Mouse (Mus musculus) embryo, embryonic 11 days (tissue): ENCODE results near the gene Pltp.
"Not testable (repeated sequence)": the region's sequence is repeated elsewhere in the genome, so short reads cannot be mapped to it uniquely, and the experiment has no call there.

Experiments
- DNase-seq: peaks from one replicate; pipeline ENCODE4 v3.0.0-alpha.2; 2015

Pltp gene

DNA sequence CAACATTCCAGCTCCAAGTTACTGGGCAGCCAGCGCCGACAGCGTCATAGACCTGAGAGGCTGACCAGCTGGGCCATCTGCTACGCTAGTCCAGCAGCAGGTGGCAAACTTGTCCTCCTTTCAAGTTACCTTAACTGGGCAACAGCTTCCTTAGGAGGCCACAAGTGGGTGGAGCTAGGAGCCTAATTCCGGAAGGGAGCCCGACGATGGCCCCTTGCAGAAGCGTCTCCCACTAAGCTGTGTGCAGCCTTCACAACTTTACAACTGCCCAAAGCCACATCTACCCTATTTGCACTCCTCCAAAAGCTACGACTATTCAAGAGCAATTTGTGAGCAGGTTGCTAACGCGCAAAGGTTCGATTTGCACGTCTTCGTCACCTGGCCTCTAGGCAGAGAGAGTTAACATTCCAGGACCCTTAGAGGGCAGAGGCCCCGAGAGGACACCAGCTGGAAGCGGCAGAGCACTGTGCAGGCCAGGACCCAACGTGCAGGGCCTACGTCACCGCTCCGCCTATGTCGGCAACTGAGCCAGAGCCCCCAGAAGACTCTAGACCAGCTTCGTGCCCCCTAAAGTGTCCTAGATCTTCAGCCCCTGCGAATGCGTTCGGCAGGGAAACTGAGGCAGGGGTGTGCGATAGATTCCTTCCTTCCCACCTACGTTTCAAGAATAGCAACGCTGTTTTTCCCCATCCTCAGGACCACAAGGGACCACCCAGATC, 21.2 kb upstream of the Pltp start:
- peak; percentile 74 for DNase-seq

DNA sequence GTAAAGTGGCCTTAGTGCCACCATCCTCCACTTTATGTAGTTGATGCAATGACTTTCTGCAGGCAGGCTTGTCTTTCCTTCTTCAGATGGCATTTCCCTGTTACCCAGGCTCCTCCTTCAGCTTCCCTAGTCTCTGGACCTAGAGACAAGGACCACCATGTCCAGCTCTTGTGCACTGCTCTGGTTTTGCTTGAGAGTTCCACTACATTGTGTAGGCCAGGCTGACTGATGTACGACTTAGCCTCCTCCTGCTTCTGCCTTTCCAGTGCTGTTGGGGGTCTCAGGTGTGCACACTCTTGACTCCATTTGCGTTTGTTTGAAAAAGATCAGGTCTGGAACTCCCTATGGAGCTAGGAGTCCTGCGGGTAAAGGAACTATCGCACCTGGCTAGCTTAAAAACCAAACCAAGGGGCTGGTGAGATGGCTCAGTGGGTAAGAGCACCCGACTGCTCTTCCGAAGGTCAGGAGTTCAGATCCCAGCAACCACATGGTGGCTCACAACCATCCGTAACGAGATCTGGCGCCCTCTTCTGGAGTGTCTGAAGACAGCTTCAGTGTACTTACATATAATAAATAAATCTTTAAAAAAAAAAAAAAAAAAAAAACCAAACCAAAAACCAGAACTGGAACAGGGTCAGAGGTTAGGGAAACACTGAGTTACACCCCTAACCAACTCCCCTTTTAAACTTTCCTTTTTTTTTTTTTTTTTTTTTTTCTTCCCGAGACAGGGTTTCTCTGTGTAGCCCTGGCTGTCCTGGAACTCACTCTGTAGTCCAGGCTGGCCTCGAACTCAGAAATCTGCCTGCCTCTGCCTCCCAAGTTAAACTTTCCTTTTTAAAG, 20.1 kb upstream of the Pltp start:
- DNase-seq: not testable (repeated sequence)

DNA sequence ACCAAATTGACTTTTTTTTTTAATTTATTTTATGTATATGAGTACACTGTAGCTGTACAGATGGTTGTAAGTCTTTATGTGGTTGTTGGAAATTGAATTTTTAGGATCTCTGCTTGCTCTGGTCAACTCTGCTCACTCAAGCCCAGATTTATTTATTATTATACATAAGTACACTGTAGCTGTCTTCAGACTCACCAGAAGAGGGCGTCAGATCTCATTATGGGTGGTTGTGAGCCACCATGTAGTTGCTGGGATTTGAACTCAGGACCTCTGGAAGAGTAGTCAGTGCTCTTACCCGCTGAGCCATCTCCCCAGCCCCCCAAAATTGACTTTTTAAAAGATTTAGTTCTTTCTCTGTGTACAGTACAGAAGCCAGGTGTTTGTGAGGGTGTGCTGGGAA, 18.1 kb upstream of the Pltp start:
- DNase-seq: not testable (repeated sequence)

DNA sequence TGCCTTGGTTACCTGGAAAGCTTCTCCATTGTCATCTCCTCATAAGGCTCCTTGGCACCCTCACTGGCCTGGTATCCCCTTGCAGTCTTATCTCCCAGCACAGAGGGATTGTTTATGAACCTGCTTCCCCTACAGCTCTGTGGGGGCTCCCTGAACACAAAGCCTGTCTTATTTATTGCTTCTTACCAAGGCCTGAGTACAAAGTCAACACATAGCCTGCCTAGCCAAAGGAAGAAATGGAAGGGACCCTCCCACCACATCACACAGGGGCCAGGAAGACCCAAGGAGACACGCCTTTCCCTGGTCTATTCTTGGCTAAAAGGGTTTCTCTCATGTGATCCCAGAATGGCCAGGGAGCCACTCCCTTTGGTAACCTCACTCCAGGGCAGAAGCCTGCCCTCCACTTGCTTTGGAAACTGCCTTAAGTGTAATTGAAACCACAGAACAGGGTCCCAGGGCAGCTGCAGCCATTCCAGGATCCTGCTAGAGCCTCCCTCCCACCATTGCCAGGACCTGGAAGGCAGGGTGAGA, 16.8 kb upstream of the Pltp start:
- DNase-seq: peak; percentile 45

DNA sequence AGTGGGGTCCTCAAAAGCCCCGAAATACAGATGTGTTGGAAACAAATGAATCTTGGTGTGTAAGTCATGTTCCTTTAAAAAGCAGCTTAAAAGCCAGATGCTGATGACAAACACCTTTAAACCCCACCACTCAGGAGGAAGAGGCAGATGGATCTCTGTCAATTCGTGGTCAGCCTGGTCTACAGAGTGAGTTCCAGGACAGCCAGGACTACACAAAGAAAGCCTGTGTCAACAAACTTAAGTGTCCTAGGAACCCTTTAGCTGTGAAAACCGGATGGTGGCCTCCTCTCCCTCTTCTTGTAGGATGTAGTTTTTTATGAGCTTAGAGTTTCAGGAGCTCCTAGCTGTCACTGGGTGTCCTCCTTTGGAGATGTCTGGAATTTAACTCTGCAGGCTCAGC, 16.1 kb upstream of the Pltp start:
- no peak for DNase-seq

DNA sequence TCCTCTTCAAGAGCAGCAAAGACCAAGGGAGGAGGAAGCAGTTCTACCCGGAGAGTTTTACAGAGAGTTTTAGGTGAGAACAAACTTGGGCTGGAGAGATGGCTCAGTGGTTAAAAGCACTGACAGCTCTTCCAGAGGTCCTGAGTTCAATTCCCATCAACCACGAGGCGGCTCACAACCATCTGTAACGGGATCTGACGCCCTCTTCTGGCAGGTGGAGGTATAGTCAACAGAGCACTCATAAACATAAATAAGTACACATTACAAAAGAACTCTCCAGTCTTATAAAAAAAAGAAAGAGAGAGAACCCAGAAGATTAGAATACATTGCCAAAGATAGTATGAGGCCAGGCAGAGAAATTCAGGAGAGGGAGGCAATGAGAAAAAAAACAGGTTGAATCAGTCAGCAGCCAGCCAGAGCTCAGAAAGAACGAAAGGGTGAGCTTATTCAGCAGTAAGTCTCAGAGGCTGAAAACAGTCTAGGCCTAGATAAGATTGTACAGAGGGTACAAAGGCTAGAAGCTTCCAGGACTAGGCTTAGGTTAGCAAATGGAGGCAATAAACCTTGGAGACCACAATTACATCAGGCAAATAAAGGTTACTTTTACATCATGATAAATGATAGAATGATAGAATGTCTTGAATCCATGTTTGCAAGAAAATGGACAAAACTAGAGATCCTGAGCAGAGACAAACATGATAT, 14.2 kb upstream of the Pltp start:
- no peak for DNase-seq

DNA sequence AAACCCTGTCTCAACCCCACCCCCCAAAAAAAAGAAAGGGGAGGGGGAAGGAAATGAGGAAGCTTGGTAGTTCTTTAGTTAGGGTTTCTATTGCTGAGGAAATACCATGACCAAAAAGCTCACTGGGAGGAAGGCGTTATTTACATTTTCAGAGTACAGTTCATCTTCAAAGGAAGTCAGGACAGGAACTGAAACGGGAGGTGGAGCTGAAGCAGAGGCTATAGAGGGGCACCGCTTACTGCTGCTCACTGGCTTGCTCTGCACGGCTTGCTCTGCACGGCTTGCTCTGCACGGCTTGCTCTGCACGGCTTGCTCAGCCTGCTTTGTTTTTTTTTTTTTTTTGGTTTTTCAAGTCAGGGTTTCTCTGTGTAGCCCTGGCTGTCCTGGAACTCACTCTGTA, 11.0 kb upstream of the Pltp start:
- no peak for DNase-seq

DNA sequence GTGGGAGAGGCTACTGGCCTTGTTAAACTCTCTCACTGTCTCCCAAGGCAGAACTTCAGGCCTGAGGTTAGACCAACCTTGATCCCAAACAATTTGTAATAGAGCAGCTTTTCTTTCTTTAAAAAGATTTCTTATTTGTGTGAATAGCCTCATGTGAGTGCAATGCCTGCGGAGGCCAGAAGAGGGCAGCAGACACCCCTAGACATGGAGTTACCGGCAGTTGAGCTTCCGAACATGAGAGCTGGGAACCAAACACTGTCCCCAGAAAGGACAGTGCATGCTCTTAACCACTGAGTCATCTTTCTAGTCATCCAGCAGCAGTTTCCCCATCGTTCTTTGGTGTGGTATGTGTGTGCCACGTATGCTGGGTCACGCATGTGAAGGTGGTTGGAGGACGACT, 10.1 kb upstream of the Pltp start:
- DNase-seq: no peak

DNA sequence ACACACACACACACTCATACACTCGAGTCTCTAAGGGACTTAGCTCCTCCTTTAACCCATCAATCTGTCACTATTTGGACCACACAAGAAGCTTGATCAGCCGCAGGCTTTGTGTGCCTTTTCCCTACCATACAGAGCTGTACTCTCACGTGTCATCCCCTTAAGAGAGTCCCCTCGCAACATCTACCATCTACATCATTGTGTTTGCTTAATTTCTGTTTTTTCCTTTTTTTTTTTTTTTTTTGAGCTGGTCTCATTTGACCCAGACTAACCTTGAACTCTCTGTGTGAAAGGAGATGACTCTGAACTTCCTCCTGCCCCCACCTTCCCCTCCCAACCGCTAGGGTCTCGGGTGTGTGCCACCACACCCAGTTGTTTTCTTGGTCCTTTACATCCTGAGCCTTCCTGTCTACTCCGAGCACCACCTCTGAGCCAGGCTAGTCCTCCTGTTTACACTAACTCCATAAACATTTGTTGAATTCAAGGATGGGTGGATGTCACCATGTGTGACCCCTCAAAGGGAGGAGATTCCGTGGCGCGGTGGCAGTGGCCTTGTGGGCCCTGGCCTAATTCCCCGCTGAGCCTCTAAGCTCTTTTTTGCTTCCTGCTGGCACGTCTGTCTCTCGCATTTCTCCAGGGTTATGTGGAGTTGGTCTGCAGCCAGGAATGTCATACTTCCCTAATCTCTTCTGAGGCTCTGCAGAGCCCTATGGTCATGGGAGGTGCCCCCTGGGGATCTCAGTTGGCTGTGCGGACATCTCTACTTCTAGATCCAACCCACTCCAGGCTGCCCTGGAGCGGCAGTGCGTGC, 9.4 kb upstream of the Pltp start:
- peak; percentile 33 for DNase-seq

DNA sequence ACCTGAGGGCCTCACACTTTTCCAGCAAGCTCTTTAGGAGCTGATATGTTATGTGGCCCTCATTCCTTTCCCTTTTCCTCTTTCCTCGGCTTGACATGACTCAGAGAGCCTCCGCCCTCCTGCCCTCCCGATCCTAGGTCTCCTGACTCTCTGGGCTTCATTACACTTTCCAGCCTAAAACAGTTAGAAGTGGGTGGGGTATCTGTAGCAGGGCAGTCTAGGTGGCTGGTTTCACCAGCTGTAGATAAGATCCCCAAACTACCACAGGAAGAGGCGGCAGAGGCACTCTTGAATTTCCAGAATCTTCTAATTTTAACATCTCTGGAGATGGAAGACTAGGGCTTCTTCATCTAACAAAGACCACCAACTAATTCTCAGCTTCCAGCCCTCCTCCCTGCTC, 7.1 kb upstream of the Pltp start:
- no peak for DNase-seq

DNA sequence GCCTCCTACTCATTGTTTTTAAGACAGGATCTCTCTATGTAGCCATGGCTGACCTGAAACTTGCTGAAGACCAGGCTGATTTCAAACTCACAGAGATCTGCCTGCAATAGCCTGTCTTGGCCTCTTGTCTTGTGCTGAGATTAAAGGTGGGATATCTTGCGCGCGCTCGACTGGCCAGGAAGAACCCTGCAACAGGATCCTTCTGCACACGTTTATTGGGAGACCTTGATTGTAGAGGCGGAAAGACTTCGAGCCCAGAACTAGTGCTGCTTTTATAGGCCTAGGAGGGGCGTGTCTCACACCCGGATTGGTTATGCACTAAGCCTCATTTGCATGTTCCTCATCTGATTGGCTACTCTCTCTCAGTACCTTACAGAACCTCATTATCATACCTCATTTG, 5.9 kb upstream of the Pltp start:
- DNase-seq: not testable (repeated sequence)

DNA sequence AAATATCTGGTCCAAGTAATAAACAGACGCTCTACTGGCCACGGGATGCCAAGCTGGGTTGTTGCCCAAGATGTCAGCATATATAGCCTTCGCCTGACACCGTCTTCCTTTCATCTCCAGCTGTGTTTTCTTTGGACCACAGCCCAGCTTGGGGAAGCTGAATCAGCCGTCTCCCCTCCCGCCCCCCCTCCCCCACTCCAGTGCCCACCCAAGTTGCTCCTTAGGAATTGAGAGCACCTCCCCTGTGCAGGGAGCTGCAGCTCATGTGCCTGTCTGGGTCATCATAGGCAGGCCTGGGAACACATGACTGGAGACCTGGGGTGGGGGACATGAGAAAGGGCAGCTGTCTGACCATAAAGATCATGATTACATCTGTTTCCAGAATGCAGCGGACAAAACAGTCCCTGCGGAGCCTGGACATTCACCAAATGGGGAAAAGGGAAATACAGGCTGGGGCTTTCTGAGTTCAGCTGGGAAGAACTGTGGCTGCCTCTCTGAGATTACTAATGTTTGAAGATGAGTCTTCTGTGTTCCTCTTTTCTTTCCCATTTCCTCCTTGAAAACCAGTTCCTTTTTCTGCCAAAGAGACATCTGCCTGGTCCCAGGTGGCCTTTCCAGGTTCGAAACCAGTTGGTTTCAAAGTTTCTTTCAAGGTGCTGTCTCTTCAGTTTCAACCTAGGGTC, 4.8 kb upstream of the Pltp start:
- DNase-seq: peak; percentile 73

DNA sequence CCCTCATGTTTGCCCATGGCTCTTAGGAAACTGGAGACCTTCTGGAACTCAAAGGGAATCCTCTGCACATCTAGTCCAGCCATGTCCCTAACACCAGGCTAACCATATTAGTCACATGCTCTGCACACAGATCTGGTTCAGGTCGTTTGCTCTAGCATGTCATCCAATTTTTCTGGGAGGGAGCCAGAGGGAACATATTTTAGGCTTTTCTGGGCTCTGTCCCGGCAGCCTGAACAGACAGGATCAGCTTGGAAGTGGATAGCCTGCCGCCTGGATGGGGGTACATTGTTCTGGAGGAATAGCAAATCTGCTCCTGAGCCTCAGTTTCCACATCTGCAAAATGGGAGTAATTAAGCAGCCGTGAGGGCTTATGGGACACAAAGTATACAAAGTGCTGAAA, 3.6 kb upstream of the Pltp start:
- DNase-seq: no peak

DNA sequence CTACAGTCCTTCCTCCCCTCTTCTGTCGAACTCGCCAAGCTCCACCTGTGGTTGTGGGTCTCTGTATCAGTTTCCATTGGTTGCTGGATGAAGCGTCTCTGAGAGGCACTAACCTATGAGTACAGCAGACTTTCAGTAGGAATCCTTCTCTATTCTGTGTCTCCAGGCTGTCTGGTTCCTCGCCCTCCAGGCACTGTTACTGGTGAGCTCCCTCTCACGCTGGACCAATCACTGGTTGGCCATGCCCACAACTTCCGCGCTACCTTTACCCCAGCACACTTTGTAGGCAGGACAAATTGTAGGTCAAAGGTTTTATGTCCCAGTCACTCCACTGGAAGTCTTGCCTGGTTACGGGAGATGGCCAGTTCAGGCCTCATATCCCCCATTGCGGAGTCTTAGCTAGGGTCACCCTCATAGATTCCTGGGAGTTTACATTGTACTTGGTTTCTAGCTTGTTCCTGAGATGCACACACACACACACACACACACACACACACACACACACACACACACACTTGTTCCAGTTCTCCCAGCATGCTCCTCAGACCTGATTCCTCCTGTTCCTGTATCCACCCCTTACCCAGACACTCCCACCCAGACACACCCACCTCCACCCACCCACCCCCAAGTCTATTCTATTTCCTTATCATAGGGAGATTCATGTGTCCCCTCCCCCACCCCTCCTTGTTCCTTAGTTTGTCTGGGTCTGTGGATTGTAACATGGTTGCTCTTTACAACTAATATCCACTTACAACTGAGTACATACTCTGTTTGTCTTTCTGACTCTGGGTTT, 2.3 kb upstream of the Pltp start:
- DNase-seq: no peak

DNA sequence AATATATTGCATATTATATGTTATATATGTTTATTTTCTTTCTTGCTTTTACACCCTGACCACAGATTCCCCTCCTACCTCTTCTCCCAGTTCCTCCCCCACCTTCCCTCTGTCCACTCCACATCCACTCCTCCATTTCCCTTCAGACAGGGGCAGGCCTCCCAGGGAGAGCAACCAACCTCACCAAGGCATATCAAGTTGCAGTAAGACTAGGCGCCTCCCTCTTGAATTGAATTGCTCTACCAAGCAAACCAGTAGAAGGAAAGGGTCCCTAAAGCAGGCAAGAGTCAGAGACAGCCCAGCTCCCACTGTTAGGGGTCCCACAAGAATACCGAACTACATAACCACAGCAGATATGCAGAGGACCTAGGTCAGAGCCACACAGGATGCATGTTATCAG, 1.6 kb upstream of the Pltp start:
- peak; percentile 35 for DNase-seq

DNA sequence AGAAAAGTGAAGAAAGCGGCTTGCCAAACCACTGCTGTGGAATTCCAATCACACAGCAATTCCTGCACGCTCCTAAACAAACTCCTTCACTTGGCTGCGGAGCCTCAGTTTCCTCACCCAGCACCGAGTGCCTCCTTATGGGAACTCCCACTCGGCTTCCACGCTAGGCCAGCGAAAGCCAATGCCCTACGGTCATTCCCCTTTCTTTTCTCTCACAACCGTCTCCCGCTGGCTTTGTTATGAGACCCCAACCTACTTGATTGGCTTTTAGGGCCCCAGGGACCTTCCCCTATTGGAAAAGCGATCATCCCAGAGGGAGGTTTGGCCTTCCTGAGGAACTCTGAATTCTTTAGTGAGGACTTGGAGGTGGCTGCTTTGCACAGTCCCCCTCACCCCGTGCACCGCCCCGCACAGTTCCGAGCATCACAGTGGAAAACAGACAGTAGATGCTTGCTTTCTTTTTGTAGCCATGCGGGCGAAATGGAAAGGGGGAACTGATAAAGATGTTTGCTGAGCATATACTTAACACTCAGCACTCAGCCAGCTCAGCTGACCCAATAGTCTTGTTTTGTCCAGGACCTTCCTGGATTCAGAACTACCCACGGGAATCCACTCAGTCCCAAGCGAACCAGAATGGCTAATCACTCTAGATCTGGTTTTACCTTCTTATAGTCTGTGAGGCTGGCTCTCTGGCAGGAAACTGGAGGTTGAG, 487 bp upstream of the Pltp start:
- DNase-seq: peak; percentile 62

DNA sequence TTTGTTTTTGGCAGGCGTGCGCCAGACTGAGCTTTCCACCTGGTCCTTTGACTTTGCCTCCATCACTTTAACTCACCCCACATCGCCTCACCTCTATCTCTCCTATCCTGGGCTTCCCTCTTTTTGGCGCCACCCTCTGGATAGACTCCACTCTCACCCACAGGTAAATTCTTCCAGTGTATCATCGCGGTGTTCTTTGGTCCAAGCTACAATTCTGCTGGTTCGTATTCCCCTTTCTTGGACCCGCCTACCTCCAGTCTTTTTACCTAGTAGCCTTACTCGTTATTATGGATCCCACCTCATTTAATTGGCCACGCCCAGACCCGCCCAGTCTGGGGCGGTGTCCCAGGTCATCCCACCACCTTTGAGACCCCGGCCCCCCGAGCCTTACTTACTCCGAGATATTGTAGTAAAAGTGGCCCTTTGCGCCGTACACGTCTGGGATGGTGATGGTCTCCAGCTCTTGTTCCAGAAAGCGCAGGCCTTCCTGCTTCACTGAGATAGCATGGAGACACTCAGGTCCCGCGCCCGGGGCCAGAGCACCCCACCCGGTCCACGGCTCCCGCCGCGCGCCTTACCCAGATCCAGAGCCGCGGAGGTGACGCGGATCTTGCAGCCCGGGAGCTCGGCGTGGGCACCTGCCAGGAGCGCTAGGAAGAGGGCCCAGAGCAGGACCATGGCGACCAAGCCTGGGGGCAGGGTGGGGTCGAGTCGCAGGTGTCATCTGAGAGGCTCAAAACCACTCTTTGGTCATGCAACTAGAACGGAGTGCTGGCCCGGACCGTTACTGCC, 1.0 kb downstream of the Pltp start:
- peak; percentile 34 for DNase-seq

DNA sequence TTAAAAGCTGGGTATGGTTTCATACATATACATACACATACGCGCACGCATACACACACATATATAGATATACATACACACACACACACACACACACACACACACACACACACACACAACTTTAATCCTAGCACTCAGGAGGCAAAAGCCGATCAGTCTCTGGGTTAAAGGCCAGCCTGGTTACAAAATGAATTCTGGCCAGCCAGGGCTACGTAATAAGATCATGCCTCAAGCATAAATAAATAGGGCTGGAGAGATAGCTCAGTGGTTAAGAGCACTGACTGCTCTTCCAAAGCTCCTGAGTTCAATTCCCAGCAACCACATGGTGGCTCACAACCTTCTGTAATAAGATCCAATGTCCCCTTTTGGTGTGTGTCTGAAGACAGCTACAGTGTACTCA, 1.9 kb downstream of the Pltp start:
- DNase-seq: not testable (repeated sequence)

DNA sequence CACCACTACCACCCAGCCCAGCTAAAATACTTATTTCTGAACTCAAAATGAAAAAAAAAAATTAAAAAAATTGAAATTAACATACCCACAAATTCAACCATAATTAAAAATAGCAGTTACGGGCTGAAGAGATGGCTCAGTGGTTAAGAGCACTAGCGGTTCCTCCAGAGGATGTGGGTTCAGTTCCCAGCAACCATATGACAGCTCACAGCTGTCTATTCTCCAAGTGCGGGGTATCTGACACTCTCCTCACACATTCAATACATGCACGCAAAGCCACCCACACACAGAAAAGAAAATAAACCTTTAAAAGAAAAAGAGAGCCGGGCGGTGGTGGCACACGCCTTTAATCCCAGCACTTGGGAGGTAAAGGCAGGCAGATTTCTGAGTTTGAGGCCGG, 7.5 kb downstream of the Pltp start:
- no peak for DNase-seq

DNA sequence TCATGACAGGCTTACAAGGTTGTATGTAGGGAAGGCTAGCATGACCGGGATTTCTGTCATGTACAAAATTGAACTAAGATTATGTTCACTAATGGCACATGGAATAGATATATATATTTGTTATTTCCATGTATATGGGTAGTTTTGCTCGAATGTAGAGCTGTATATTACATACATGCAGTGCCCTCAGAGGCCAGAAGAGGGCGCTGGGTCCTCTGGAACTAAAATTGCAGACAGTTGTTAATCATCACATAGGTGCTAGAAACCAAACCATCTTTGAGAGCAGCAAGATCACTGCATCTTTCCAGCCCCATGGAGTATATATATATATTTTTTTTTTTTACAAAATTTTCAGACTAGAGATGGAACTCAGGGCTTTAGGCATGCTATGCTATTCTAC, 11.7 kb downstream of the Pltp start:
- DNase-seq: no peak
